Mouse (Mus musculus) stomach, embryonic 14.5 days (tissue): Measurements from ENCODE around the gene Fbxw4. TPM values are rescaled to one million over a fixed set of nuclear protein-coding genes. Genes with fewer than 3 reads are reported as not detected.

Experiments
- ATAC-seq: fragments of 200-750 bp; cut with Nextera tagmentation; 2 replicates; pipeline ENCODE4 v1.8.0; 2017; ENCODE audit warnings: low read depth, moderate TSS enrichment; ENCODE audit not compliant: insufficient number of reproducible peaks, insufficient read depth, low FRiP score
- H3K27ac ChIP-seq: fragments of 300-500 bp; sonication (generic); 2 replicates; pipeline ENCODE4 v1.5.1; 2014; ENCODE audit warnings: mild to moderate bottlenecking, low read length, moderate library complexity, mixed read lengths
- H3K27me3 ChIP-seq: fragments of 300-500 bp; sonication (generic); 2 replicates; pipeline ENCODE4 v1.6.1; 2014; ENCODE audit warnings: low read length, control low read depth, mixed read lengths; ENCODE audit not compliant: control insufficient read depth, insufficient read depth
- H3K36me3 ChIP-seq: fragments of 300-500 bp; sonication (generic); 2 replicates; pipeline ENCODE4 v1.6.1; 2014; ENCODE audit warnings: mild to moderate bottlenecking, control low read depth, low read length, moderate library complexity, mixed read lengths; ENCODE audit not compliant: control insufficient read depth, insufficient read depth
- H3K4me1 ChIP-seq: fragments of 300-500 bp; sonication (generic); 2 replicates; pipeline ENCODE4 v1.6.1; 2014; ENCODE audit warnings: low read length, control low read depth, mixed read lengths; ENCODE audit not compliant: control insufficient read depth, insufficient read depth
- H3K4me2 ChIP-seq: fragments of 300-500 bp; sonication (generic); replicated peaks from 2 replicates; pipeline ENCODE4 v1.6.1; 2014; ENCODE audit warnings: low read depth, low read length, control low read depth
- H3K4me3 ChIP-seq: fragments of 300-500 bp; sonication (generic); 2 replicates; pipeline ENCODE4 v1.5.1; 2014; ENCODE audit warnings: low read depth, low read length, control low read depth
- H3K9ac ChIP-seq: fragments of 300-500 bp; sonication (generic); replicated peaks from 2 replicates; pipeline ENCODE4 v1.6.1; 2014; ENCODE audit warnings: low read depth, mild to moderate bottlenecking, control low read depth, low read length, moderate library complexity, mixed read lengths
- H3K9me3 ChIP-seq: fragments of 300-500 bp; sonication (generic); 2 replicates; pipeline ENCODE4 v1.6.1; 2016; ENCODE audit warnings: low read depth, low read length, control low read depth; ENCODE audit not compliant: control insufficient read depth
- WGBS: fragments of 180-500 bp; shearing (Covaris S2); extraction: QIAGEN DNeasy Blood & Tissue Kit; methylation state at CpG from one replicate; pipeline ENCODE4 v1.1.7; 2014; 5-methylcytosine and 5-hydroxymethylcytosine counted together
- polyA plus RNA-seq: library from polyadenylated mRNA; unstranded; fragments of >200 nt; fragmentation: Nextera tagmentation; extraction: Ambion mirVana; gene quantifications from 2 replicates; pipeline ENCODE4 v1.2.1, GENCODE M21; 2014

The Fbxw4 gene
- polyA plus RNA-seq, 1 experiment from 2014 or later, result 9.4 TPM

DNA sequence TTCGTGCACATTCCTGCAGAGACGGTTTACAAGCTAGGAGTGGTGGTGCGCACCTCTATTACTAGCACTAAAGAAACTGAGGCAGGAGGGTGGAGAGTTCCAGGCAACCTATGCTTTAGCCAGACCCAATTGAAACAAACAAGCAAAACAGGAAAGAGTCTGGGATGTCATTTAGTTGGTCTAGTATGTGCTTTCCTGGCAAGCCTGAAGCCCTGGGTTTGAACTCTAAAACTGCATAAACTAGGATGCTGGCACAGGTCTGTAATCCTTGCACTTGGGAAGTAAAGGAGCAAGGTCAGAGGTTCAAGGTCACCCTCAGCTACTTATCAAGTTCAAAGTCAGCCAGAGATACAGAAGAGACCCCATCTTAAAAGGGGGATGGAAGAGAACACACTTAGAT lies 118.1 kb downstream of the Fbxw4 start:
- Histone ChIP-seq H3K27ac (no peak overlapping the region), H3K36me3 (no peaks in the 10 kb centered on the region), H3K4me1 (peaks cover 5% of the 10 kb centered on the region; the same call in 1 of the 2 replicates), H3K27me3 (0 out of 2 replicates have a peak, but pooled peaks cover 10% of the 10 kb centered on the region), H3K4me3 (peak overlapping the region; percentile 29; the same call in 1 of the 2 replicates), H3K4me2 (peak overlapping the region; percentile 69), H3K9me3 (no peaks in the 10 kb centered on the region), H3K9ac (no peak overlapping the region)
- no peak for ATAC-seq
- WGBS, result 26% methylated on average over 3 of the region's 3 CpGs

DNA sequence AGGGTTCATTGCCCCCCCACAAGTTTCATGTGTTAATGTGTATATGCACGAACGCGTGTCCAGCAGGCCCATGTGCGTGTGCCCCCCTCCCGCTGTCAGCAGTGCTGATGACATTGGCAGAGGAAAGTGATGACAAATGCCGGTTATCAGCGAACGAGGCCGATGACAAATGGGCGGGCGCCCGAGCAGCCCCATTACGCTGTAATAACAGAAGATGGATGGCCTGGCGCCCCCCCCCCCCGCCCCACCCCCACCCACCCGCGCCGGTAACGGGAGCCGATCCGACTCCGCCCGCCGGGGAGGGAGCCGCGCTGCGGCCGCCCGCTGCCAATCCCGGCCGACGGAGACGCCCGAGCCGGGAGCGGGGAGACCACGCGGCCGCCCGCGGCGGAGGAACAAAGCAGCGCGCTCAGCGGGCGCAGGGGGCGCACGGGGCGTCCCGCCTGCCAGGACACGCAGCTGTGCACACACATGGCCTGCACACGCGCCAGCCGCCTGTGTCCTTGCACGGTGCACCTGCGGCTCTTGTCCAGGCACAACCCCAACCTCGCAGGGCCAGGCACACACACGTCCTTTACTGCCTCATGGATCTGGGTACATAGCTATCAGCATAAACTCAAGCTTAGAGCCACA lies 118.6 kb downstream of the Fbxw4 start:
- Histone ChIP-seq H3K4me3 (peak overlapping the region; percentile 29), H3K36me3 (no peaks in the 10 kb centered on the region), H3K9me3 (no peaks in the 10 kb centered on the region), H3K27ac (no peak overlapping the region), H3K27me3 (0 out of 2 replicates have a peak, but pooled peaks cover 10% of the 10 kb centered on the region), H3K4me2 (peak overlapping the region; percentile 69), H3K9ac (no peak overlapping the region; the same call in 1 of the 2 replicates), H3K4me1 (peaks cover 5% of the 10 kb centered on the region; the same call in 1 of the 2 replicates)
- under 1% methylated on average over 45 of the region's 58 CpGs for WGBS
- ATAC-seq, result peak; percentile 6; the same call in 1 of the 2 replicates

DNA sequence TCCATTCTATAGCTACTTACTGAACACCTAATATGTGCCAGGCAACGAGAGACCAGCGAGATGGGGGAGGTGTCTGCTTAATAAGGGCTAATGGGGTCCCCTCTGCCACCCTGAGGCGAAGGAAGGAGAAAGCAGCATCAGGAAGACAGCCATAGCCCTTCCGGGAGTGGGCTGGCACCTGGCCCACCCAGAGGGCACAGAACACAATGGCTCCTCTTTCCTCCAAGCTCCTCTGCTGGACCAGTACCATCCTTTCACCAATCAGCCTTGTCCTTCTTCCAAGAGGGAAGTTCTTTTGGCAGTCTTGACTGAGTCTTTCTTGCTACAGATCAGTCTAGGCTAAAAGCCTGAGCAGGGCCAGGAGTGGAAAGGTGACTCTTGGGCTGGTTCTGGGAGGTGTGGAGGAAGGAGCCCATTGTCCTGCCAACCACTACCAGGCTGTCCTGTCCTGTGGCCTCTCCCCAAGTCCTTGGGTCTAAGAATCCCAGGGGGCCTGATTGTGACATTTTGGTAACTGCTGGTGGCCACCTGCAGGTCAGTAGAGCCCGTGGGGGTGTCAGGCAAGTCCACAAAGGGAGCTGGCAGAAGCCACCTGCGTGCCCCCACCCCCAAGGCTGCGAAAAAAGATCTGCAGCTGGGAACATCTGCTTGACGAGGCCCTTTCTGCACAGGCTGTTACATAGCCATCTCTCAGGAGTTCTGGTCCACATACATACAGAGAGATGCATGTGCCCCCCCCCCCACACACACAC lies 119.3 kb downstream of the Fbxw4 start:
- ATAC-seq, result no peak
- H3K27me3 ChIP-seq, result 0 out of 2 replicates have a peak, but pooled peaks cover 10% of the 10 kb centered on the region
- H3K27ac ChIP-seq, result no peak overlapping the region
- H3K9me3 ChIP-seq, result no peaks in the 10 kb centered on the region
- H3K36me3 ChIP-seq, result no peaks in the 10 kb centered on the region
- H3K4me3 ChIP-seq, result peak overlapping the region; percentile 29; the same call in 1 of the 2 replicates
- peak overlapping the region; percentile 69 for H3K4me2 ChIP-seq
- peaks cover 5% of the 10 kb centered on the region; the same call in 1 of the 2 replicates for H3K4me1 ChIP-seq
- no peak overlapping the region for H3K9ac ChIP-seq
- WGBS, result 35% methylated on average over 8 of the region's 8 CpGs

DNA sequence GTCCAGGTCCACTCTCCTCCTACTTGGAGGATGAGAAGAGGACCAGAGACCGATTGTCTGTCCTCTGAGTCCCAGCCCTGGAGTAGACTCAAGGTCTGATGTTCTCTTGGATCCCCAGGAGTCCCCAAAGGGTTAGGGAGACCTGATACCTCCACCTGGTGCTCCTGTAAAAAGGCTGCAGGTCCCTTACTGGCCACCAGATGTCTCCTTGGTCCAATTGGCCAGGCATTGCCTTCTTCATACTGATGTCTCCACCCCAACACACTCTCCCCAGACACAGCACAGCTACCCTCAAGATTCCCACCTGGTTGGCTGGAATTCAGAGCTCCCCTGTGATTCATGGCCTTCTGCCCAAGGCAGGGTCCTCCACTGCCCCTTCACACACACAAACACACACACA lies 122.6 kb downstream of the Fbxw4 start:
- Histone ChIP-seq H3K4me1 (peaks cover 5% of the 10 kb centered on the region; the same call in 1 of the 2 replicates), H3K27me3 (no peaks in the 10 kb centered on the region), H3K36me3 (no peaks in the 10 kb centered on the region), H3K27ac (no peak overlapping the region), H3K4me2 (no peak overlapping the region), H3K9ac (no peak overlapping the region), H3K9me3 (no peaks in the 10 kb centered on the region), H3K4me3 (no peak overlapping the region)
- ATAC-seq, result no peak
- 55% methylated on average over 1 of the region's 1 CpGs for WGBS

DNA sequence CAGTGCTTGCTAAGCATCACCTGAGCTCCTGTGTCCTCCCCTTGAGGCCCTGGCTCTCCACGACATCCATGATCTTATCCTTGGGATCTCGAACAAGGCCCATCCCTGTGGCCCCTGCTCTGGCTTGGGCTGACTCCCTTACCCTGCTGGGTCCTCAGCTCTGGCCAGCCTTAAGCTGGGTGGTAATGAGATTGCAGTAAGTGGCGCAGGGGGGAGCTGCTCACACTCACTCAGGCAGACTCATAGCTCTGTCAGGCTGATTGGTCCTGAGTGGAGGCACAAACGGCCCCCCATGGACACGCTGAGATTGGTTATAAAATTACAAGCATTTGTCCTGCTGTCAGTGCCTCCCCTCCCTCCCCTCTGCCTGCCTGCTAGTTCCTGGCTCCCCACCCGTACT lies 124.2 kb downstream of the Fbxw4 start:
- H3K27me3 ChIP-seq, result no peaks in the 10 kb centered on the region
- H3K9me3 ChIP-seq, result no peaks in the 10 kb centered on the region
- H3K4me1 ChIP-seq, result no peaks in the 10 kb centered on the region
- no peak overlapping the region for H3K4me2 ChIP-seq
- ATAC-seq, result no peak
- H3K4me3 ChIP-seq, result no peak overlapping the region
- H3K36me3 ChIP-seq, result no peaks in the 10 kb centered on the region
- H3K9ac ChIP-seq, result no peak overlapping the region
- H3K27ac ChIP-seq, result no peak overlapping the region
- 46% methylated on average over 6 of the region's 6 CpGs for WGBS

DNA sequence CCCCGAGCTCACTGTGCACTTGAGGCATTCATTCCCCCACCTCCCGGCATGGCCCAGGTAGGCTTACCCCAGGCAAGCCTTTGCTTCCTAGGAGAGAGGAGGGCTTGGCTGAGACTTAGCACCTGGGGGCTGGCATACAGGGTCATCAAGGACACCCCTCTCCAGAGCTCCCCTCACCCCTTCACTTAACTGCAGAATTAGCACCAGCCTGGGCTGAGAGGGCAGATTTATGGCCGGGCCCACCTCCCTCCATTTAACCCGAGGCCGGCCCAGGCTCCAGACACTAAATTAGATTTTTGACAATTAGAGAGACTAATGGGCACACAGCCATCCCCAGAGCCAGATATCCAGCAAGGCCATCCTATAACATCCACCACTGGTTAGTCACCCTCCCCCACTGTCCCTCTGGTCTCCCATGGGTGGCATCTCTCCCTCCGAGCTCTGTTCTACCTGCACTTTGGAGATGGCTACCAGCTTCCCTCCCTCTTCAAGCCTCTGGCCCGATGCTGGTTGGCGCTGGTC lies 124.8 kb downstream of the Fbxw4 start:
- H3K9me3 ChIP-seq, result no peaks in the 10 kb centered on the region
- no peak overlapping the region for H3K27ac ChIP-seq
- WGBS, result 62% methylated on average over 8 of the region's 8 CpGs
- no peaks in the 10 kb centered on the region for H3K4me1 ChIP-seq
- H3K4me2 ChIP-seq, result no peak overlapping the region
- peaks cover 2% of the 10 kb centered on the region; the same call in 1 of the 2 replicates for H3K36me3 ChIP-seq
- no peak for ATAC-seq
- H3K9ac ChIP-seq, result no peak overlapping the region
- no peaks in the 10 kb centered on the region for H3K27me3 ChIP-seq
- H3K4me3 ChIP-seq, result no peak overlapping the region

DNA sequence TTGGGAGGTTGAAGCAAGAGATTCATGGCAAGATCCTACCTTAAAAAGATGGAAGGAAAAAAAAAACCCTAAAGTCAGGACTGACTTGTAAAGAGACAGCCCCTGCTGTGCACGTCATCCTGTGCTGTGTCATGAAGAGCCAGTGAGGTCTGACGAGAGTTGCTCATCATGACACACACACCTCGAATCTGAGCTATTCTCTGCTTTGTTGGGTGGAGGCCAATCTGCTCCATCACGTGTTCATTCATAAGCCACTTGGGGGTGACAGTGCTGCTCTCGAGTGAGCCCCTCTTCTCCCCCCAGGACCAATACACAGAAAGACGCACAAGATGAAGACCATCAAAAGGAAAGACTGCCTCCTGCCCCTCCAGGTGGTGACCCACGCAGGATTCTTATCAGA lies 126.5 kb downstream of the Fbxw4 start:
- WGBS, result 73% methylated on average over 7 of the region's 7 CpGs
- Histone ChIP-seq H3K4me3 (no peak overlapping the region), H3K4me1 (no peaks in the 10 kb centered on the region), H3K27ac (no peak overlapping the region), H3K36me3 (peaks cover 13% of the 10 kb centered on the region), H3K9ac (no peak overlapping the region), H3K27me3 (no peaks in the 10 kb centered on the region), H3K4me2 (no peak overlapping the region), H3K9me3 (no peaks in the 10 kb centered on the region)
- no peak for ATAC-seq

DNA sequence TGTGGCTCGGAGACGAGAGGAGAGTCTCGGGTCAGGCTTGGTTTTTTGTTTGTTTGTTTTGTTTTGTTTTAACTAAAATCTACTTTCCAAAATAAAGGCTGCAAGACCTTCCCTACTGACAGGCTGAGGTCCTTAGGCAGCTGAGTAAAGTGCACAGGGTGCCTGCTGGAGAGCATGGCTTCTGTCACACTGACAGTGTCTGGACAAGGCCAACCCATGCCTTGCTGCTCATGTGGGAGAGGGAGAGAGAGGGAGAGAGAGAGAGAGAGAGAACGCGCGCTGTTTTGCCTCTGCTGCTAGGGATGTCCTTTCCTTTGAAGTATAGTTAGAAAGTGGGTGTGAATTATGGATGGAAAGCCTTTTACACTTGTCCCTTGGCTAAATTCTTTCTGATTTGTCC lies 128.6 kb downstream of the Fbxw4 start:
- Histone ChIP-seq H3K9ac (no peak overlapping the region), H3K27me3 (no peaks in the 10 kb centered on the region), H3K4me2 (no peak overlapping the region), H3K4me1 (no peaks in the 10 kb centered on the region), H3K4me3 (no peak overlapping the region), H3K36me3 (peaks cover 24% of the 10 kb centered on the region), H3K9me3 (no peaks in the 10 kb centered on the region), H3K27ac (no peak overlapping the region)
- WGBS, result 51% methylated on average over 6 of the region's 6 CpGs
- no peak for ATAC-seq
